Mouse (Mus musculus) embryonic facial prominence, embryonic 14.5 days (tissue): ENCODE results near the gene Gemin7. TPM values are rescaled to one million over a fixed set of nuclear protein-coding genes. Genes with fewer than 3 reads are reported as not detected.

Experiments
- ATAC-seq: fragments of 200-750 bp; cut with Nextera tagmentation; 2 replicates; pipeline ENCODE4 v1.8.0; 2017; ENCODE audit warnings: low read depth, moderate number of reproducible peaks, moderate TSS enrichment
- DNase-seq: peaks from one replicate; pipeline ENCODE4 v3.0.0-alpha.2; 2015; ENCODE audit warnings: low spot score
- H3K27ac ChIP-seq: fragments of 300-500 bp; sonication (generic); replicated peaks from 2 replicates; pipeline ENCODE4 v1.5.1; 2014; ENCODE audit warnings: low read depth, mild to moderate bottlenecking, low read length, moderate library complexity
- H3K27me3 ChIP-seq: fragments of 300-500 bp; sonication (generic); replicated peaks from 2 replicates; pipeline ENCODE4 v1.6.1; 2014; ENCODE audit warnings: low read length; ENCODE audit not compliant: control insufficient read depth, insufficient read depth
- H3K36me3 ChIP-seq: fragments of 300-500 bp; sonication (generic); 2 replicates; pipeline ENCODE4 v1.6.1; 2014; ENCODE audit warnings: low read length, mixed read lengths; ENCODE audit not compliant: control insufficient read depth, insufficient read depth
- H3K4me1 ChIP-seq: fragments of 300-500 bp; sonication (generic); 2 replicates; pipeline ENCODE4 v1.6.1; 2014; ENCODE audit warnings: antibody characterized with exemption, low read length; ENCODE audit not compliant: control insufficient read depth, insufficient read depth
- H3K4me2 ChIP-seq: fragments of 300-500 bp; sonication (generic); 2 replicates; pipeline ENCODE4 v1.6.1; 2014; ENCODE audit warnings: low read depth, mild to moderate bottlenecking, low read length, moderate library complexity, mixed read lengths
- H3K4me3 ChIP-seq: fragments of 300-500 bp; sonication (generic); 2 replicates; pipeline ENCODE4 v1.5.1; 2014; ENCODE audit warnings: low read depth, mild to moderate bottlenecking, low read length
- H3K9ac ChIP-seq: fragments of 300-500 bp; sonication (generic); 2 replicates; pipeline ENCODE4 v1.6.1; 2014; ENCODE audit warnings: low read depth, mild to moderate bottlenecking, low read length, moderate library complexity, mixed read lengths
- H3K9me3 ChIP-seq: fragments of 300-500 bp; sonication (generic); 2 replicates; pipeline ENCODE4 v1.6.1; 2016; ENCODE audit warnings: low read length; ENCODE audit not compliant: control insufficient read depth
- WGBS: fragments of 180-500 bp; shearing (Covaris S2); extraction: QIAGEN DNeasy Blood & Tissue Kit; methylation state at CpG from one replicate; pipeline ENCODE4 v1.1.7; 2014; 5-methylcytosine and 5-hydroxymethylcytosine counted together
- polyA plus RNA-seq: library from polyadenylated mRNA; unstranded; fragments of >200 nt; fragmentation: Nextera tagmentation; extraction: Ambion mirVana; gene quantifications from 2 replicates; pipeline ENCODE4 v1.2.1, GENCODE M21; 2014

Gemin7 gene
- 142 and 151 TPM in 2 replicates for polyA plus RNA-seq

- peak within 1 kb of the TSS; percentile 80 for H3K4me2 ChIP-seq
- no peak for DNase-seq
- no peak for ATAC-seq
- peak within 1 kb of the TSS; percentile 46 for H3K9ac ChIP-seq
- no peaks in the 10 kb centered on the region for H3K9me3 ChIP-seq
- under 1% methylated on average over 45 of the region's 56 CpGs for WGBS
- peaks cover 22% of the 10 kb centered on the region for H3K4me1 ChIP-seq
- peaks cover 23% of the 10 kb centered on the region for H3K36me3 ChIP-seq
- H3K27ac ChIP-seq, result no peak within 1 kb of the TSS
- peaks cover 32% of the 10 kb centered on the region for H3K27me3 ChIP-seq
- peak within 1 kb of the TSS; percentile 43 for H3K4me3 ChIP-seq
Measured at GRCm38 (mm10) chr7:19577141-19577852, at the start of gene Gemin7, which contains the start of gene Zfp296. TSS of gene Gemin7 (minus strand) at chr7:19577595. TSS of gene Zfp296 (plus strand) at chr7:19577287.

- ATAC-seq, result no peak
- 61% methylated on average over 2 of the region's 2 CpGs for WGBS
Measured at GRCm38 (mm10) chr7:19623433-19623832, 46.0 kb upstream of the Gemin7 start.

GRCm38 (mm10) chr7:19622241-19622640 lies 44.8 kb upstream of the Gemin7 start:
- WGBS, result 41% methylated on average over 6 of the region's 6 CpGs
- no peaks in the 10 kb centered on the region for H3K36me3 ChIP-seq
- no peak for DNase-seq
- H3K9ac ChIP-seq, result no peak overlapping the region
- no peak overlapping the region for H3K4me2 ChIP-seq
- H3K9me3 ChIP-seq, result no peaks in the 10 kb centered on the region
- peaks cover 12% of the 10 kb centered on the region; the same call in 1 of the 2 replicates for H3K27me3 ChIP-seq
- H3K4me1 ChIP-seq, result 0 out of 2 replicates have a peak, but pooled peaks cover 6% of the 10 kb centered on the region
- no peak overlapping the region for H3K4me3 ChIP-seq
- no peak overlapping the region for H3K27ac ChIP-seq
- ATAC-seq, result no peak

More at GRCm38 (mm10) chr7:19623433-19623832, 46.0 kb upstream of the Gemin7 start:
- Histone ChIP-seq H3K9me3 (no peaks in the 10 kb centered on the region), H3K4me2 (no peak overlapping the region), H3K27me3 (peaks cover 12% of the 10 kb centered on the region; the same call in 1 of the 2 replicates), H3K4me1 (0 out of 2 replicates have a peak, but pooled peaks cover 6% of the 10 kb centered on the region), H3K4me3 (no peak overlapping the region), H3K36me3 (no peaks in the 10 kb centered on the region), H3K27ac (no peak overlapping the region), H3K9ac (no peak overlapping the region)
- no peak for DNase-seq

- 90% methylated on average over 7 of the region's 7 CpGs for WGBS
- peaks cover 12% of the 10 kb centered on the region; the same call in 1 of the 2 replicates for H3K27me3 ChIP-seq
- ATAC-seq (no peak), DNase-seq (no peak)
- H3K4me1 ChIP-seq, result 0 out of 2 replicates have a peak, but pooled peaks cover 6% of the 10 kb centered on the region
- H3K27ac ChIP-seq, result no peak overlapping the region
- no peak overlapping the region for H3K9ac ChIP-seq
- no peak overlapping the region for H3K4me2 ChIP-seq
- peaks cover 2% of the 10 kb centered on the region; the same call in 1 of the 2 replicates for H3K36me3 ChIP-seq
- H3K9me3 ChIP-seq, result no peaks in the 10 kb centered on the region
- no peak overlapping the region for H3K4me3 ChIP-seq
Measured at GRCm38 (mm10) chr7:19620811-19621210, 43.4 kb upstream of the Gemin7 start.

GRCm38 (mm10) chr7:19619004-19619801 lies 41.8 kb upstream of the Gemin7 start:
- Histone ChIP-seq H3K4me3 (peak overlapping the region; percentile 39), H3K9ac (peak overlapping the region; percentile 67), H3K4me2 (peak overlapping the region; percentile 56), H3K27ac (no peak overlapping the region), H3K36me3 (peaks cover 8% of the 10 kb centered on the region; the same call in 1 of the 2 replicates), H3K9me3 (no peaks in the 10 kb centered on the region), H3K4me1 (0 out of 2 replicates have a peak, but pooled peaks cover 6% of the 10 kb centered on the region), H3K27me3 (peaks cover 12% of the 10 kb centered on the region; the same call in 1 of the 2 replicates)
- WGBS, result 11% methylated on average over 35 of the region's 35 CpGs
- ATAC-seq (peak; percentile 84), DNase-seq (peak; percentile 89)

- DNase-seq, result no peak
- no peak overlapping the region for H3K27ac ChIP-seq
- no peak overlapping the region for H3K4me3 ChIP-seq
- peaks cover 9% of the 10 kb centered on the region; the same call in 1 of the 2 replicates for H3K27me3 ChIP-seq
- H3K36me3 ChIP-seq, result peaks cover 26% of the 10 kb centered on the region
- ATAC-seq, result no peak
- H3K4me1 ChIP-seq, result 0 out of 2 replicates have a peak, but pooled peaks cover 6% of the 10 kb centered on the region
- no peak overlapping the region for H3K9ac ChIP-seq
- H3K9me3 ChIP-seq, result no peaks in the 10 kb centered on the region
- 87% methylated on average over 12 of the region's 12 CpGs for WGBS
- no peak overlapping the region for H3K4me2 ChIP-seq
Measured at GRCm38 (mm10) chr7:19615036-19615577, 37.7 kb upstream of the Gemin7 start.

GRCm38 (mm10) chr7:19610969-19611368 lies 33.6 kb upstream of the Gemin7 start:
- no peak for ATAC-seq

GRCm38 (mm10) chr7:19609641-19610332 lies 32.4 kb upstream of the Gemin7 start:
- H3K9me3 ChIP-seq, result no peaks in the 10 kb centered on the region
- H3K9ac ChIP-seq, result no peak overlapping the region
- no peak overlapping the region for H3K4me2 ChIP-seq
- no peak for ATAC-seq
- no peaks in the 10 kb centered on the region for H3K4me1 ChIP-seq
- 90% methylated on average over 10 of the region's 12 CpGs for WGBS
- DNase-seq, result no peak
- no peak overlapping the region for H3K4me3 ChIP-seq
- peaks cover 19% of the 10 kb centered on the region; the same call in 1 of the 2 replicates for H3K36me3 ChIP-seq
- no peak overlapping the region for H3K27ac ChIP-seq
- H3K27me3 ChIP-seq, result no peaks in the 10 kb centered on the region

More at GRCm38 (mm10) chr7:19610969-19611368, 33.6 kb upstream of the Gemin7 start:
- H3K27me3 ChIP-seq, result no peaks in the 10 kb centered on the region
- no peak overlapping the region for H3K4me3 ChIP-seq
- no peak overlapping the region for H3K4me2 ChIP-seq
- H3K4me1 ChIP-seq, result no peaks in the 10 kb centered on the region
- H3K36me3 ChIP-seq, result peaks cover 27% of the 10 kb centered on the region
- H3K9me3 ChIP-seq, result no peaks in the 10 kb centered on the region
- H3K9ac ChIP-seq, result no peak overlapping the region
- H3K27ac ChIP-seq, result no peak overlapping the region
- 72% methylated on average over 5 of the region's 5 CpGs for WGBS
- no peak for DNase-seq
